Mouse (Mus musculus): ENCODE data around the gene Lrrc29. TPM values are rescaled to one million over a fixed set of nuclear protein-coding genes. Genes with fewer than 3 reads are reported as not detected.

Lrrc29 gene
- polyA plus RNA-seq, 1 experiment from 2014 or later = 7.5 TPM

DNA sequence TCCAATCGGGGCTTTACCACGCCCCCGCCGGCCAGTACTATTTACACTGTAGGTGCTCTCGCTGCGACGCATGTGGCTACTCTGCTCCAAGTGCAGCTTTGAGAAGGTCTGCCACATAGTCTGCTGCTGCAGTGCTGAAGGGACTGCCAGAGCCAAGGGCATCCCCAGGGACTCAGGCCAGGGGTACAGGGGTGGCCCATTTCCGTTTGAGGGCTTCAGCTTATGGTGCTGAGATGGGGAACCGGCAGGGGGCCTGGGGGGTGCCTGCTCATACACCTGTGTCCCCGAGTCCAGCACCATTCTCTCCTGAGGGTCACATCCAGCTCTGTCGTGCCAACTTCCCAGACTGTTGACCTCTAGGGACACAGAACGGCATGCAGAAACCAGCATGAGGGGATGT lies 40.6 kb downstream of the Lrrc29 start:
- 43% methylated on average over 12 of the region's 12 CpGs for WGBS
- H3K4me3 ChIP-seq (ENCODE audit: low read depth, low read length) = no peak overlapping the region
- DNase-seq (ENCODE audit: low spot score) (no peak), ATAC-seq (no peak)
- no peak overlapping the region for H3K4me2 ChIP-seq (replicated peaks; ENCODE audit: low read depth, low read length)
- no peak overlapping the region for H3K9ac ChIP-seq (replicated peaks; ENCODE audit: low read depth)
- no peaks in the 10 kb centered on the region for H3K9me3 ChIP-seq (ENCODE audit: low read length)
- H3K27me3 ChIP-seq (replicated peaks; ENCODE audit: insufficient read depth, low read length) = 0 out of 2 replicates have a peak, but pooled peaks cover 4% of the 10 kb centered on the region
- no peak overlapping the region for H3K27ac ChIP-seq (ENCODE audit: low read length)
- H3K4me1 ChIP-seq (ENCODE audit: insufficient read depth, low read depth, low read length) = peaks cover 10% of the 10 kb centered on the region
- TF ChIP-seq EP300 (IDR thresholded peaks at IDR 0.05) (no peak), CTCF (IDR thresholded peaks at IDR 0.05) (no peak)
- H3K36me3 ChIP-seq (ENCODE audit: insufficient read depth, low read length) = no peaks in the 10 kb centered on the region

DNA sequence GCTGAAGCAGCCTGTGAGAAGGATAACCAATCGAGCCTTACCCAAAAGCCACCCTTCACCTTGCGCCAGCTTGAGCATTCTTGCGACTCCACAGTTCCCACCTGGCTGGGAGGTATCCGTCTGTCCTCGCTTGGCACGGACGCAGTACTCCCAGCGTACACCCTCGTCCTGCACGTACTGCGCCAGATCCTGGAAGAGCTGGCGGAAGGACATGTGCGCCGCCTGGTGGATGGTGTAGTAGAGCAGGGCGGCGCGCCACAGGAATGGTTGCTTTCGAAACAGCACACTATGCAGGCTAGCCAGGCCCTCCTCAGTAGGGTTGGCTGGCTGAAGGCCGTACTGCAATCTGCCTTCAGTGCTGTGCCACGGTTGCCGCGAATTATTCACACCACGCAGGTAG lies 43.0 kb downstream of the Lrrc29 start:
- ATAC-seq = peak; percentile 76
- peaks cover 10% of the 10 kb centered on the region; the same call in 1 of the 2 replicates for H3K27me3 ChIP-seq (replicated peaks; ENCODE audit: insufficient read depth, low read length)

DNA sequence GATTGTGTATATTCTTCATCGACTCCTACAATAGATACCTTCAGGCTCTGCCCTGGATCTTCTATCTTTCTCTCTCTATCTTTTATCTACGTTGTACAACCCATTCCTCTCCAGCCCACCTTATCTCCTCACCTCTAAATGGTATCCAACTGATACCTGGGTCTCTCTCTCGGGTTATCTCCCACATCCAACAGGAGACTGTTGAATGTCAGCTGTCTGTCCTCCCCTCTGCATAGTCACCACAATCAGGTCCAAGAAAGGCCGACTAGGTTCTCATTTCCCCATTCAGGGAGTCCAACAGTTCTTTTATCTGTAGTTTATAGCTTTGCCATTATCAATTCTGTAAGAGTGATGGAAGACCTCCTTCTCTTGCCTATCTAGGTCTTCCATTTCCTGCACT lies 43.8 kb downstream of the Lrrc29 start:
- WGBS = 84% methylated on average over 4 of the region's 4 CpGs
- no peaks in the 10 kb centered on the region; the same call in 1 of the 2 replicates for H3K4me1 ChIP-seq (ENCODE audit: insufficient read depth, low read depth, low read length)
- H3K27me3 ChIP-seq (replicated peaks; ENCODE audit: insufficient read depth, low read length) = peaks cover 11% of the 10 kb centered on the region; the same call in 1 of the 2 replicates

More for the DNA sequence above, 43.0 kb downstream of the Lrrc29 start:
- Histone ChIP-seq H3K9me3 (ENCODE audit: low read length) (no peaks in the 10 kb centered on the region), H3K36me3 (ENCODE audit: insufficient read depth, low read length) (no peaks in the 10 kb centered on the region), H3K4me1 (ENCODE audit: insufficient read depth, low read depth, low read length) (no peaks in the 10 kb centered on the region; the same call in 1 of the 2 replicates), H3K4me3 (ENCODE audit: low read depth, low read length) (no peak overlapping the region), H3K4me2 (replicated peaks; ENCODE audit: low read depth, low read length) (no peak overlapping the region), H3K9ac (replicated peaks; ENCODE audit: low read depth) (no peak overlapping the region), H3K27ac (ENCODE audit: low read length) (no peak overlapping the region)
- DNase-seq (ENCODE audit: low spot score) = peak; percentile 88
- TF ChIP-seq EP300 (IDR thresholded peaks at IDR 0.05) (no peak), CTCF (IDR thresholded peaks at IDR 0.05) (peak; percentile 99)
- 36% methylated on average over 23 of the region's 23 CpGs for WGBS

DNA sequence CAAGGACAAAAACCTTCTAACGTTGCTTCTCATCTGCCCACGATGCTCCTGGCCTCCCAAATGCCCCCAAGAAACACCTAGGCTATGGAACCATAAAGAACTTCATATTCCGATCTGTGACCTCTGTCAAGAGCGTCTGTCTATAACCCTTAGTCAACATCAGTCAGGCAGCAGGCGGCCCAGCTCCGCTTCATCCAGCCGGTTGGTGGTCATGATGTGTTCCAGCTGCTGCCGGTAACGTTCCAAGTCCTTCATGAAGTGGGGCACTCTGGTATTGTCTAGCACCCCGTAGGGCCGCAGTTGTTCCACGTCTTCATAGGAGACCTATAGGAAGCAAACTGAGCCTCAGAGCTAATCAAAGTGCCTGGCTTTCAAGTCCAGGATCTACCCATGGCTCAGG lies 44.3 kb downstream of the Lrrc29 start:
- H3K4me3 ChIP-seq (ENCODE audit: low read depth, low read length) = no peak overlapping the region
- H3K4me2 ChIP-seq (replicated peaks; ENCODE audit: low read depth, low read length) = no peak overlapping the region
- no peak overlapping the region for H3K27ac ChIP-seq (ENCODE audit: low read length)
- H3K27me3 ChIP-seq (replicated peaks; ENCODE audit: insufficient read depth, low read length) = peaks cover 11% of the 10 kb centered on the region; the same call in 1 of the 2 replicates
- no peaks in the 10 kb centered on the region for H3K9me3 ChIP-seq (ENCODE audit: low read length)
- WGBS = 61% methylated on average over 12 of the region's 12 CpGs
- no peaks in the 10 kb centered on the region; the same call in none of the 2 replicates for H3K4me1 ChIP-seq (ENCODE audit: insufficient read depth, low read depth, low read length)
- no peaks in the 10 kb centered on the region for H3K36me3 ChIP-seq (ENCODE audit: insufficient read depth, low read length)
- DNase-seq (ENCODE audit: low spot score) (peak; percentile 56), ATAC-seq (peak; percentile 46; the same call in 1 of the 2 replicates)
- TF ChIP-seq CTCF (IDR thresholded peaks at IDR 0.05) (no peak), EP300 (IDR thresholded peaks at IDR 0.05) (no peak)
- H3K9ac ChIP-seq (replicated peaks; ENCODE audit: low read depth) = no peak overlapping the region

More for the DNA sequence above, 43.8 kb downstream of the Lrrc29 start:
- no peak for ATAC-seq
- Histone ChIP-seq H3K27ac (ENCODE audit: low read length) (no peak overlapping the region), H3K4me2 (replicated peaks; ENCODE audit: low read depth, low read length) (no peak overlapping the region), H3K4me3 (ENCODE audit: low read depth, low read length) (no peak overlapping the region), H3K9me3 (ENCODE audit: low read length) (no peaks in the 10 kb centered on the region), H3K36me3 (ENCODE audit: insufficient read depth, low read length) (no peaks in the 10 kb centered on the region), H3K9ac (replicated peaks; ENCODE audit: low read depth) (no peak overlapping the region)
- no peak for TF ChIP-seq CTCF (IDR thresholded peaks at IDR 0.05)
- no peak for TF ChIP-seq EP300 (IDR thresholded peaks at IDR 0.05)
- DNase-seq (ENCODE audit: low spot score) = no peak

DNA sequence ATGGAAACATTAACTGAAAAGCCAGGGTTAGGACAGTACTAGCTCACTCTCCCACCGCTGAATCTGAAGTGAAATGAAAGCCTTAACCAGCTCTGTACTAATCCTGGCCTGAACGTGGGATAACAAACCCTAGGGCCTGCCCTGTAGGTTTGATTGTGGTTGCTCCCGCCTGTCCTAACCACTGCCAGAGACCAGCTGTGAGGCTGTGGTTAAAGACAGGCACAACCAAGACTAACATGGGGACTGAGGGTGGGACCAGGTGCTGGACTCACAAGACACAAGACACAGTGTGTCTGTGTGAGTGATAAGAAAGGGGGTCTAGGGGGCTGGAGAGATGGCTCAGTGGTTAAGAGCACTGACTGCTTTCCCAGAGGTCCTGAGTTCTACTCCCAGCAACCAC lies 45.5 kb downstream of the Lrrc29 start:
- Histone ChIP-seq H3K4me1 (ENCODE audit: insufficient read depth, low read depth, low read length) (no peaks in the 10 kb centered on the region; the same call in none of the 2 replicates), H3K9me3 (ENCODE audit: low read length) (no peaks in the 10 kb centered on the region), H3K36me3 (ENCODE audit: insufficient read depth, low read length) (no peaks in the 10 kb centered on the region), H3K27me3 (replicated peaks; ENCODE audit: insufficient read depth, low read length) (peaks cover 11% of the 10 kb centered on the region; the same call in 1 of the 2 replicates), H3K27ac (ENCODE audit: low read length) (no peak overlapping the region), H3K4me2 (replicated peaks; ENCODE audit: low read depth, low read length) (no peak overlapping the region), H3K4me3 (ENCODE audit: low read depth, low read length) (no peak overlapping the region), H3K9ac (replicated peaks; ENCODE audit: low read depth) (no peak overlapping the region)
- ATAC-seq = no peak
- DNase-seq (ENCODE audit: low spot score) = no peak
- TF ChIP-seq EP300 (IDR thresholded peaks at IDR 0.05) (no peak), CTCF (IDR thresholded peaks at IDR 0.05) (no peak)
- 79% methylated on average over 3 of the region's 3 CpGs for WGBS

DNA sequence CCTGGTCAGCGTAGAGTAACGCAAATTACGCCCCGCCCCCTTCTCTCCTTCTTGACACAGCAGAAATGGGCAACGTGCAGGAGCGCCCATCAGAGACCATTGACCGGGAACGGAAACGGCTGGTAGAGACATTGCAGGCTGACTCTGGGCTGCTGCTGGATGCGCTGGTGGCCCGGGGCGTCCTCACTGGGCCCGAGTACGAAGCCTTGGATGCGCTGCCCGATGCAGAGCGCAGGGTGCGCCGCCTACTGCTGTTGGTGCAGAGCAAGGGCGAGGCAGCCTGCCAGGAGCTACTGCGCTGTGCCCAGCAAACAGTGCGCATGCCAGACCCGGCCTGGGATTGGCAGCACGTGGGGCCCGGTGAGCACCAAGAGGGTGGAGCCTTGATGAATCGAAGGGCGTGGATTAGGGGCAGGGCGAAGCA lies 47.2 kb downstream of the Lrrc29 start:
- peak; percentile 77 for ATAC-seq
- H3K9ac ChIP-seq (replicated peaks; ENCODE audit: low read depth) = no peak overlapping the region
- H3K27me3 ChIP-seq (replicated peaks; ENCODE audit: insufficient read depth, low read length) = peaks cover 18% of the 10 kb centered on the region

More for the DNA sequence above, 47.2 kb downstream of the Lrrc29 start:
- no peaks in the 10 kb centered on the region for H3K9me3 ChIP-seq (ENCODE audit: low read length)
- no peak overlapping the region; the same call in 1 of the 2 replicates for H3K4me3 ChIP-seq (ENCODE audit: low read depth, low read length)
- peak; percentile 64 for TF ChIP-seq CTCF (IDR thresholded peaks at IDR 0.05)
- TF ChIP-seq EP300 (IDR thresholded peaks at IDR 0.05) = no peak
- no peaks in the 10 kb centered on the region for H3K36me3 ChIP-seq (ENCODE audit: insufficient read depth, low read length)
- H3K27ac ChIP-seq (ENCODE audit: low read length) = no peak overlapping the region
- H3K4me1 ChIP-seq (ENCODE audit: insufficient read depth, low read depth, low read length) = no peaks in the 10 kb centered on the region; the same call in none of the 2 replicates
- DNase-seq (ENCODE audit: low spot score) = peak; percentile 87
- peak overlapping the region; percentile 44 for H3K4me2 ChIP-seq (replicated peaks; ENCODE audit: low read depth, low read length)
- 5% methylated on average over 28 of the region's 28 CpGs for WGBS
